Mouse (Mus musculus) cerebellum, adult 2 months (tissue): Measurements from ENCODE around the gene Cldn22.

ENCODE experiments used
- CTCF ChIP-seq: fragments of 200-500 bp; IDR thresholded peaks from 2 replicates; pipeline ENCODE4 v1.5.1; 2011; ENCODE audit warnings: low read depth, mild to moderate bottlenecking, control low read depth, low read length, moderate library complexity, borderline replicate concordance; ENCODE audit not compliant: insufficient read depth
- POLR2A ChIP-seq: fragments of 200-500 bp; IDR thresholded peaks from 2 replicates; pipeline ENCODE4 v1.6.1; 2011; ENCODE audit warnings: low read length, control low read depth, borderline replicate concordance; ENCODE audit not compliant: insufficient read depth

DNA sequence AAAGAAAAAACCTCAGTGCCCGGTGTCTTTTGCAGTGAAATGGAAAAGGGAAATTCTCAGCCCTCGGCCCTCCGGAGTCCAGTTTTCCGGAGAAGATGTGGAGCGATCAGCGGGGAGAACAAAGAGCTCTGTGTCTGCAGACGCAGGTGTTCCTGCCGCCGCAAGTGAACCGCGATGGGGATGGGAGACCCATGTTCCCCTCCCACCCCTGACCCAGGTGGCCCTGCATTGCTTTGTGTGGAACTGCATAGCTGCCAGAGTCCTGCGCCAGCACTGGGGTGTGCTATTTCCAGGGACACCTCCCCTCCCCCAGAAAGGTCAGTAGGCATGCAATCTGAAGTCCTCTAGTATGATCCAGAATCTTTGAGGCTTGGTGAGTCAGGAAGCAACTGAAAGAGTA is 13.1 kb upstream of the Cldn22 start:
- TF ChIP-seq POLR2A, result no peak
- no peak for TF ChIP-seq CTCF
